ENCODE assay signal across 8 mouse cellular contexts in the genomic region with DNA sequence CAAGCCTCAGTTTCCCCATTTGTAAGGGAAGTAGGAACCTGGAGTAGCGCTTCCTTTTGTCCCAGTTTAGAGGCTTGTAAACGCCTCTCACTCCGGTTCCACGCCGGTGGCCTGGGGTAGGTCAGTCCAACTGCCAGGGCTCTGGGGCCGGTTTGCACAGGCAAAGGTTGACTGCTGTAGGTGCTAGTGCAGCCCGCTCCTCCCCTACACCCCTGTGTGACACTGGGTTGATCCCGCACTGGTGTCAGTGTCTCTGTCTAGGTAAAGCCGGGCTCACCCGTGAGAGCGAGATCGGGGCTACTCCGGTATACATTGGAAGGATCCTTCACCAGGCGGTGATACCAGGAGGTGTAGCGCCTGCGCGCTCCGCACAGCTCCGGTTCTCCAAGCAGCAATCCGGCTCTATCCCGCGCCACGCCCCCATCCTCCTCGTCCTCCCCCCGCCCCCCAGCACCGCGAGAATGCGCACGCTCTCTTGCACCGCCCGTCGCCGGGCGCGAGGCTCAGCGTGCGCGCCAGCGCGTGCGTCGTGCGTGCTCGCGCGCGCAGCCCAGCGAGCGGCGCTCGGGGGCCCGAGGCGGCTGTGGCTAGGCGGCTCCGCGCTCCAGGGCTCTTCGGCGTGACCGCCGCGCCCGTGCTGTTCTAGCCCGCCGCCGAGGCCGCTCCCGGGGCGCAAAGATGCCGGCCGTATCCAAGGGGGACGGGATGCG. TPM values are rescaled to one million over a fixed set of nuclear protein-coding genes. Genes with fewer than 3 reads are reported as not detected.
DNase-seq lines count a peak whose midpoint lies in the region; ATAC-seq and TF ChIP-seq lines count a peak whose summit lies in the region.

TSS of gene Ap2a2 (plus strand) at position 492 of the 710 bp plus-strand sequence.

- no peak for TF ChIP-seq EP300 in liver, embryonic 14.5 days (IDR thresholded peaks at IDR 0.05; ENCODE audit: low read depth)
- no peak for TF ChIP-seq EP300 in stomach, postnatal 0 days (optimal IDR thresholded peaks at IDR 0.05)

- peak within 1 kb of the TSS; percentile 96 for H3K27ac ChIP-seq in forebrain, embryonic 10.5 days
- H3K27ac ChIP-seq in heart, embryonic 15.5 days: peak within 1 kb of the TSS; percentile 86
- peak within 1 kb of the TSS; percentile 100 for H3K27ac ChIP-seq in liver, embryonic 14.5 days
- peak within 1 kb of the TSS; percentile 85 for H3K27ac ChIP-seq in neural tube, embryonic 11.5 days (ENCODE audit: low read depth, low read length)
- peak within 1 kb of the TSS; percentile 88 for H3K27ac ChIP-seq in stomach, postnatal 0 days (replicated peaks)

- H3K4me3 ChIP-seq in forebrain, embryonic 10.5 days: peak within 1 kb of the TSS; percentile 99
- H3K4me3 ChIP-seq in heart, embryonic 15.5 days: peak within 1 kb of the TSS; percentile 99
- peak within 1 kb of the TSS; percentile 98 for H3K4me3 ChIP-seq in liver, embryonic 14.5 days (ENCODE audit: insufficient read depth in 1 of 2, low read depth in 2 of 2, low read length in 2 of 2)
- peak within 1 kb of the TSS; percentile 99 for H3K4me3 ChIP-seq in neural tube, embryonic 11.5 days (ENCODE audit: low read depth, low read length)
- H3K4me3 ChIP-seq in stomach, postnatal 0 days (ENCODE audit: low read depth, low read length): peak within 1 kb of the TSS; percentile 99

- peak; percentile 91 for DNase-seq in c-Kit-negative CD71-positive TER-119-positive erythroid progenitor cells, embryonic 14.5 days (ENCODE audit: low read depth, low spot score)
- DNase-seq in forebrain, embryonic 10.5 days (ENCODE audit: extremely low spot score, low spot score): peak; percentile 96
- DNase-seq in kidney, postnatal 25 days: peak; percentile 96 to 97
- DNase-seq in liver, embryonic 14.5 days (ENCODE audit: low read depth in 3 of 3, low spot score in 3 of 3): peak; percentile 91 to 93 (median 92)
- DNase-seq in neural tube, embryonic 11.5 days (ENCODE audit: low spot score): peak; percentile 97
- DNase-seq in stomach, postnatal 0 days (ENCODE audit: low spot score): peak; percentile 99

- peak within 1 kb of the TSS; percentile 86 for H3K4me2 ChIP-seq in heart, embryonic 15.5 days
- H3K4me2 ChIP-seq in liver, embryonic 14.5 days (ENCODE audit: low read depth): peak within 1 kb of the TSS; percentile 87
- peak within 1 kb of the TSS; percentile 87 for H3K4me2 ChIP-seq in neural tube, embryonic 11.5 days (ENCODE audit: low read depth)
- peak within 1 kb of the TSS; percentile 82 for H3K4me2 ChIP-seq in stomach, postnatal 0 days (replicated peaks; ENCODE audit: low read depth)

- H3K9me3 ChIP-seq in forebrain, embryonic 10.5 days: no peaks in the 10 kb centered on the region
- H3K9me3 ChIP-seq in heart, embryonic 15.5 days (replicated peaks): no peaks in the 10 kb centered on the region
- no peaks in the 10 kb centered on the region for H3K9me3 ChIP-seq in liver, embryonic 14.5 days (ENCODE audit: control insufficient read depth, low read length)
- no peaks in the 10 kb centered on the region for H3K9me3 ChIP-seq in neural tube, embryonic 11.5 days (ENCODE audit: control insufficient read depth, low read length)
- no peaks in the 10 kb centered on the region for H3K9me3 ChIP-seq in stomach, postnatal 0 days (ENCODE audit: control insufficient read depth, low read length)

- whole genome bisulfite sequencing in forebrain, embryonic 10.5 days: under 1% methylated on average over 72 of the region's 72 CpGs
- under 1% methylated on average over 70 of the region's 72 CpGs for WGBS in heart, embryonic 15.5 days
- WGBS in liver, embryonic 14.5 days (ENCODE audit: insufficient replicate concordance): under 1% methylated on average over 72 of the region's 72 CpGs
- WGBS in neural tube, embryonic 11.5 days: 1% methylated on average over 68 of the region's 72 CpGs
- WGBS in stomach, postnatal 0 days: 1% methylated on average over 64 of the region's 72 CpGs

- H3K36me3 ChIP-seq in forebrain, embryonic 10.5 days (replicated peaks): peaks cover 16% of the 10 kb centered on the region
- H3K36me3 ChIP-seq in heart, embryonic 15.5 days: no peaks in the 10 kb centered on the region
- peaks cover 6% of the 10 kb centered on the region for H3K36me3 ChIP-seq in liver, embryonic 14.5 days (replicated peaks; ENCODE audit: control insufficient read depth, insufficient read depth, low read depth)
- no peaks in the 10 kb centered on the region; the same call in 1 of the 2 replicates for H3K36me3 ChIP-seq in neural tube, embryonic 11.5 days (ENCODE audit: control insufficient read depth, insufficient read depth, low read length)
- H3K36me3 ChIP-seq in stomach, postnatal 0 days (ENCODE audit: control insufficient read depth, insufficient read depth, low read length): no peaks in the 10 kb centered on the region

- peaks cover 36% of the 10 kb centered on the region for H3K4me1 ChIP-seq in forebrain, embryonic 10.5 days
- peaks cover 32% of the 10 kb centered on the region for H3K4me1 ChIP-seq in heart, embryonic 15.5 days (replicated peaks)
- peaks cover 69 to 70% of the 10 kb centered on the region in 2 experiments for H3K4me1 ChIP-seq in liver, embryonic 14.5 days (replicated peaks; ENCODE audit: control insufficient read depth in 2 of 2, insufficient read depth in 2 of 2, low read length in 1 of 2)
- H3K4me1 ChIP-seq in neural tube, embryonic 11.5 days (ENCODE audit: control insufficient read depth, insufficient read depth, low read length): peaks cover 6% of the 10 kb centered on the region; the same call in 1 of the 2 replicates
- no peaks in the 10 kb centered on the region; the same call in 1 of the 2 replicates for H3K4me1 ChIP-seq in stomach, postnatal 0 days (replicated peaks; ENCODE audit: control insufficient read depth, insufficient read depth)

- peaks cover 9% of the 10 kb centered on the region; the same call in 1 of the 2 replicates for H3K27me3 ChIP-seq in forebrain, embryonic 10.5 days (ENCODE audit: poor library complexity, severe bottlenecking)
- H3K27me3 ChIP-seq in heart, embryonic 15.5 days: no peaks in the 10 kb centered on the region
- H3K27me3 ChIP-seq in liver, embryonic 14.5 days (ENCODE audit: control insufficient read depth, insufficient read depth, low read length): no peaks in the 10 kb centered on the region
- no peaks in the 10 kb centered on the region for H3K27me3 ChIP-seq in neural tube, embryonic 11.5 days (ENCODE audit: control insufficient read depth, insufficient read depth, low read length)
- H3K27me3 ChIP-seq in stomach, postnatal 0 days (ENCODE audit: control insufficient read depth, insufficient read depth, low read length): no peaks in the 10 kb centered on the region

- no peak for TF ChIP-seq CTCF in liver, embryonic 14.5 days (IDR thresholded peaks at IDR 0.05; ENCODE audit: low read depth)
- TF ChIP-seq CTCF in stomach, postnatal 0 days (IDR thresholded peaks at IDR 0.05; ENCODE audit: low read depth): no peak

- peak; percentile 87 for ATAC-seq in CD4-positive, CD25-positive, alpha-beta regulatory T cell, adult 4 months
- peak; percentile 94 for ATAC-seq in heart, embryonic 15.5 days (replicated peaks; ENCODE audit: insufficient number of reproducible peaks, insufficient read depth, low FRiP score, low read depth)
- ATAC-seq in liver, embryonic 14.5 days (ENCODE audit: insufficient read depth): peak; percentile 85
- ATAC-seq in neural tube, embryonic 11.5 days (ENCODE audit: insufficient read depth, low FRiP score, low TSS enrichment): peak; percentile 93
- peak; percentile 96 for ATAC-seq in stomach, postnatal 0 days (ENCODE audit: low FRiP score, low TSS enrichment)

- peak within 1 kb of the TSS; percentile 99 for H3K9ac ChIP-seq in heart, embryonic 15.5 days
- H3K9ac ChIP-seq in liver, embryonic 14.5 days (replicated peaks): peak within 1 kb of the TSS; percentile 97
- peak within 1 kb of the TSS; percentile 91 for H3K9ac ChIP-seq in neural tube, embryonic 11.5 days (ENCODE audit: low read length)
- peak within 1 kb of the TSS; percentile 94 for H3K9ac ChIP-seq in stomach, postnatal 0 days (ENCODE audit: low read length)

RNA-seq across cellular contexts. Expression of gene Ap2a2, which starts in this region (rescaled TPM):
- polyA plus RNA-seq in CD4-positive, CD25-positive, alpha-beta regulatory T cell, adult 4 months (2017; shearing (Covaris generic)): 10 to 100 TPM; 16.6 to 17.1 TPM
- 104 and 105 TPM in 2 replicates for polyA plus RNA-seq in forebrain, embryonic 10.5 days (2016; fragmentation: Nextera tagmentation; extraction: Ambion mirVana)
- polyA plus RNA-seq in heart, embryonic 15.5 days (2015; fragmentation: Nextera tagmentation; extraction: Ambion mirVana): 43.6 and 59.0 TPM in 2 replicates
- polyA plus RNA-seq in liver, embryonic 14.5 days (2012; rRNA removed): 19.8 and 21.0 TPM in 2 replicates
- 43.2 and 51.2 TPM in 2 replicates for polyA plus RNA-seq in liver, embryonic 14.5 days (2014; fragmentation: Nextera tagmentation; extraction: Ambion mirVana)
- 89.6 and 100 TPM in 2 replicates for polyA plus RNA-seq in neural tube, embryonic 11.5 days (2014; fragmentation: Nextera tagmentation; extraction: Ambion mirVana)
- 30.8 and 33.0 TPM in 2 replicates for polyA plus RNA-seq in stomach, postnatal 0 days (2015; fragmentation: Nextera tagmentation; extraction: Ambion mirVana)

Comparison
In these comparisons a context has a peak if more than half of its experiments do, and no peak if none do; other contexts are left out.
1. Peak in every context shown above with its lines: DNase-seq, ATAC-seq, H3K4me3 ChIP-seq and H3K27ac ChIP-seq.